19 mouse cellular contexts compared by ENCODE assay signal in the genomic region with DNA sequence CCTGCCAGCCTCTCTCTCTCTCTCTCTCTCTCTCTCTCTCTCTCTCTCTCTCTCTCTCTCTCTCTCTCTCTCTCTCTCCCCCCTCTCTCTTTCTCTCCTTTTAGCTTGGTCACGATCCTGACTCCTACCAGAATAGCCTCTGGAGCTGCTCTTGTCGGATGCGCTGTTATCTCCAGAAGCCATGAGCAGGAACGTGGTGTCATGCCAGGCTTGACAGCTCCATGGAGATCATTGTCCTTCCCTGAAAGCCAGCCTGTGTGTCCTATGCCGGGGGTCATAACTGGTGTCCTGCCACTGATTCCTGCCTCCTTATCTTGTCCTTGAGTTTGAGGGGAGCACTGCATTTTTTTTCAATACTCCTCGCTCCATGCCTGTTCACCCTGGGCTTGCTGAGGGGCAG. TPM values are rescaled to one million over a fixed set of nuclear protein-coding genes. Genes with fewer than 3 reads are reported as not detected.
"Had no signal": no experiment of that assay in that cellular context is flagged by ENCODE, and none has a peak within 500 bp of the region (broad histone marks: within the 10 kb centered on the region; RNA-seq: fewer than 3 reads in every experiment).

No protein-coding gene starts in this region.

- H3K36me3 ChIP-seq: limb, embryonic 12.5 days; liver, embryonic 13.5 days; midbrain, embryonic 13.5 days; neural tube, embryonic 12.5 days; stomach, embryonic 15.5 days had no signal

- H3K4me1 ChIP-seq: limb, embryonic 12.5 days; neural tube, embryonic 12.5 days; stomach, embryonic 15.5 days had no signal

- H3K9me3 ChIP-seq: limb, embryonic 12.5 days; liver, embryonic 13.5 days; midbrain, embryonic 13.5 days; neural tube, embryonic 12.5 days; stomach, embryonic 15.5 days had no signal

- H3K4me3 ChIP-seq: limb, embryonic 12.5 days; liver, embryonic 13.5 days; midbrain, embryonic 13.5 days; neural tube, embryonic 12.5 days; stomach, embryonic 15.5 days had no signal

- DNase-seq: kidney, adult 9 months; kidney, postnatal 36 days; layer of hippocampus, adult 9-11 months; layer of hippocampus, postnatal 36 days; liver; liver, embryonic 13.5 days; liver, postnatal 0 days; spleen, adult 18-20 months; thymus, postnatal 4 days had no signal

- ATAC-seq: liver, postnatal 0 days; midbrain, embryonic 13.5 days had no signal

- H3K27me3 ChIP-seq: limb, embryonic 12.5 days; liver, embryonic 13.5 days; midbrain, embryonic 13.5 days; neural tube, embryonic 12.5 days; stomach, embryonic 15.5 days had no signal

- H3K9ac ChIP-seq: limb, embryonic 12.5 days; liver, embryonic 13.5 days; liver, postnatal 0 days; midbrain, embryonic 13.5 days; neural tube, embryonic 12.5 days; stomach, embryonic 15.5 days had no signal

- H3K4me2 ChIP-seq: limb, embryonic 12.5 days; liver, embryonic 13.5 days; midbrain, embryonic 13.5 days; neural tube, embryonic 12.5 days; stomach, embryonic 15.5 days had no signal

- H3K27ac ChIP-seq: kidney, postnatal 0 days; limb, embryonic 12.5 days; liver, embryonic 13.5 days; midbrain, embryonic 13.5 days; neural tube, embryonic 12.5 days; stomach, embryonic 15.5 days had no signal

RNA-seq across cellular contexts. Expression of a gene that starts 5.0 kb away (rescaled TPM):
- total RNA-seq: layer of hippocampus, adult 18-20 months; layer of hippocampus, postnatal 36 days; left cerebral cortex, postnatal 25 days; monocyte, adult 5-6 weeks; neutrophil, adult 5-6 weeks had no signal
- polyA plus RNA-seq: kidney, postnatal 0 days; limb, embryonic 12.5 days; liver, embryonic 13.5 days; liver, postnatal 0 days; lung, embryonic 16.5 days; midbrain, embryonic 13.5 days; neural tube, embryonic 12.5 days; stomach, embryonic 15.5 days had no signal
